Comparison of ENCODE assay signal across 9 mouse cellular contexts in the genomic region with DNA sequence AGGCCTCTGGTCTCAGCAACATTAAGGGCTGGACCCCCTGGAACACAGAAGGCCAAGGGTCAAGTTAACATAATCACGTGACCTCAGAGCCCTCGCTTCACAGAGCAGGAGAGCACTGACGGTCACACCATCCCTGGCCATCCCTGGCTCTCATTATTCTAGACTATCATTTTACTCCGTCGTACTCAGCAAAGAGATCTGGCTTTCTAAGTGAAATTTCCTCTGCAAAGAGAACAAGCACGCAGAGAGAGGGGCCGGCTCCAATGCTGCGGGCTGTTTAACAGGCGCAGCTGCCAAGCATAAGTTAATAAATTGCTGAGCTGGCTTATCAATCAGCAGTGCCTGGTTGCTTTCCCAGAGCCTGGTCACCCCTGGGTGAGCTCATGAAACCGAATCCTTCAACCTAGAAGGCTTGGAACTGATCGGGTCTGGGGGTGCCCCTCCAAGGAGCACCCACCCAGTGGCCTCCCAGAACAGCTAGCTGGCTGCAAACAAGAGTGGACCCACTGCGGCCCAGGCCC. TPM values are rescaled to one million over a fixed set of nuclear protein-coding genes. Genes with fewer than 3 reads are reported as not detected.
DNase-seq lines count a peak whose midpoint lies in the region; ATAC-seq and TF ChIP-seq lines count a peak whose summit lies in the region.
"Had no signal": no experiment of that assay in that cellular context is flagged by ENCODE, and none has a peak within 500 bp of the region (broad histone marks: within the 10 kb centered on the region; RNA-seq: fewer than 3 reads in every experiment).

No protein-coding gene starts in this region.

- H3K9me3 ChIP-seq in heart, embryonic 13.5 days = no peaks in the 10 kb centered on the region
- no peaks in the 10 kb centered on the region for H3K9me3 ChIP-seq in embryonic facial prominence, embryonic 13.5 days
- H3K9me3 ChIP-seq in hindbrain, postnatal 0 days (ENCODE audit: low read length) = no peaks in the 10 kb centered on the region
- H3K9me3 ChIP-seq: G1E had no signal

- H3K27me3 ChIP-seq in heart, embryonic 13.5 days (replicated peaks) = peaks cover 75% of the 10 kb centered on the region
- peaks cover 20% of the 10 kb centered on the region; the same call in 1 of the 2 replicates for H3K27me3 ChIP-seq in embryonic facial prominence, embryonic 13.5 days
- H3K27me3 ChIP-seq in hindbrain, postnatal 0 days (ENCODE audit: insufficient read depth, low read length) = no peaks in the 10 kb centered on the region

- DNase-seq in heart, postnatal 25 days (ENCODE audit: low spot score) = no peak
- DNase-seq in hindbrain, postnatal 0 days (ENCODE audit: low spot score) = peak; percentile 50
- peak; percentile 48 for DNase-seq in mesoderm, embryonic 11.5 days (ENCODE audit: low read depth, low spot score)
- no peak for DNase-seq in gastrocnemius, adult 8-10 months (ENCODE audit: low spot score in 2 of 2)
- DNase-seq in urinary bladder, postnatal 36 days (ENCODE audit: low spot score in 2 of 2) = no peak
- DNase-seq in heart, postnatal 36 days = no peak

- no peak overlapping the region for H3K4me3 ChIP-seq in heart, embryonic 13.5 days
- no peak overlapping the region for H3K4me3 ChIP-seq in embryonic facial prominence, embryonic 13.5 days
- H3K4me3 ChIP-seq in hindbrain, postnatal 0 days (ENCODE audit: low read length) = no peak overlapping the region

- intact Hi-C loops in heart, postnatal 25 days (cut with DNase I) = no loop called here
- intact Hi-C loops in heart, postnatal 36 days (cut with DNase I) = no loop called here

- 68% methylated on average over 12 of the region's 12 CpGs for WGBS in heart, embryonic 13.5 days
- 24% methylated on average over 12 of the region's 12 CpGs for WGBS in embryonic facial prominence, embryonic 13.5 days
- WGBS in hindbrain, postnatal 0 days = 24% methylated on average over 12 of the region's 12 CpGs

- H3K27ac ChIP-seq in heart, embryonic 13.5 days (replicated peaks) = peak overlapping the region; percentile 37; the same call in 1 of the 2 replicates
- H3K27ac ChIP-seq in embryonic facial prominence, embryonic 13.5 days = peak overlapping the region; percentile 78
- peak overlapping the region; percentile 52; the same call in 1 of the 2 replicates for H3K27ac ChIP-seq in hindbrain, postnatal 0 days

- ATAC-seq in heart, embryonic 13.5 days (ENCODE audit: extremely low read depth, insufficient number of reproducible peaks, low FRiP score, low TSS enrichment) = no peak
- ATAC-seq in embryonic facial prominence, embryonic 13.5 days (ENCODE audit: insufficient number of reproducible peaks, insufficient read depth, low FRiP score, low TSS enrichment, low read depth) = no peak
- ATAC-seq in hindbrain, postnatal 0 days = no peak

- H3K36me3 ChIP-seq in heart, embryonic 13.5 days = no peaks in the 10 kb centered on the region
- H3K36me3 ChIP-seq in embryonic facial prominence, embryonic 13.5 days = no peaks in the 10 kb centered on the region
- no peaks in the 10 kb centered on the region for H3K36me3 ChIP-seq in hindbrain, postnatal 0 days (ENCODE audit: insufficient read depth, low read length)
- H3K36me3 ChIP-seq: G1E had no signal

- H3K9ac ChIP-seq in heart, embryonic 13.5 days = no peak overlapping the region
- H3K9ac ChIP-seq in embryonic facial prominence, embryonic 13.5 days = 0 out of 2 replicates have a peak overlapping the region, but pooled peaks have one; percentile 51
- H3K9ac ChIP-seq in hindbrain, postnatal 0 days (replicated peaks; ENCODE audit: low read length) = no peak overlapping the region; the same call in 1 of the 2 replicates

- no peak overlapping the region for H3K4me2 ChIP-seq in heart, embryonic 13.5 days
- H3K4me2 ChIP-seq in embryonic facial prominence, embryonic 13.5 days = peak overlapping the region; percentile 32
- H3K4me2 ChIP-seq in hindbrain, postnatal 0 days (ENCODE audit: low read depth, low read length) = no peak overlapping the region

- peaks cover 77% of the 10 kb centered on the region for H3K4me1 ChIP-seq in heart, embryonic 13.5 days
- H3K4me1 ChIP-seq in embryonic facial prominence, embryonic 13.5 days = peaks cover 55% of the 10 kb centered on the region
- H3K4me1 ChIP-seq in hindbrain, postnatal 0 days (ENCODE audit: insufficient read depth, low read length) = peaks cover 17% of the 10 kb centered on the region

- no peak for TF ChIP-seq CTCF in hindbrain, postnatal 0 days (IDR thresholded peaks at IDR 0.05; ENCODE audit: low read depth)

RNA-seq across cellular contexts. Expression of gene Faim2, which starts 25.6 kb away (rescaled TPM):
- polyA plus RNA-seq in heart, embryonic 13.5 days (2015; fragmentation: Nextera tagmentation; extraction: Ambion mirVana) = 0.12 and 0.22 TPM in 2 replicates
- total RNA-seq in heart, postnatal 25 days (2021) = under 1 TPM in 1 of 2 experiments, not detected in 1; 0.11 TPM
- polyA plus RNA-seq in embryonic facial prominence, embryonic 13.5 days (2015; fragmentation: Nextera tagmentation; extraction: Ambion mirVana) = 0.14 and 0.50 TPM in 2 replicates
- 30.5 and 33.4 TPM in 2 replicates for total RNA-seq in hindbrain, postnatal 0 days (2014; rRNA removed)
- 54.6 and 57.9 TPM in 2 replicates for polyA plus RNA-seq in hindbrain, postnatal 0 days (2015; fragmentation: Nextera tagmentation; extraction: Ambion mirVana)
- total RNA-seq in gastrocnemius, adult 8-10 months (2022) = under 1 TPM in 3 of 4 experiments, not detected in 1; 0.13 to 0.21 (median 0.15) TPM
- total RNA-seq in heart, postnatal 36 days (2021) = under 1 TPM; 0.31 to 0.33 TPM
- polyA plus RNA-seq: G1E had no signal

RNA-seq across cellular contexts. Expression of gene Bcdin3d, which starts 27.8 kb away (rescaled TPM):
- polyA plus RNA-seq in heart, embryonic 13.5 days (2015; fragmentation: Nextera tagmentation; extraction: Ambion mirVana) = 10.5 and 13.7 TPM in 2 replicates
- 1 to 10 TPM; 3.2 to 4.0 TPM for total RNA-seq in heart, postnatal 25 days (2021)
- polyA plus RNA-seq in embryonic facial prominence, embryonic 13.5 days (2015; fragmentation: Nextera tagmentation; extraction: Ambion mirVana) = 16.3 and 17.3 TPM in 2 replicates
- 10.1 and 13.7 TPM in 2 replicates for total RNA-seq in hindbrain, postnatal 0 days (2014; rRNA removed)
- 12.6 and 12.7 TPM in 2 replicates for polyA plus RNA-seq in hindbrain, postnatal 0 days (2015; fragmentation: Nextera tagmentation; extraction: Ambion mirVana)
- total RNA-seq in gastrocnemius, adult 8-10 months (2022) = 1 to 10 TPM; 3.6 to 6.2 (median 4.5) TPM
- total RNA-seq in heart, postnatal 36 days (2021) = 1 to 10 TPM; 3.2 to 3.4 TPM

RNA-seq across cellular contexts. Expression of gene Nckap5l, which starts 44.8 kb away (rescaled TPM):
- 6.8 and 7.7 TPM in 2 replicates for polyA plus RNA-seq in heart, embryonic 13.5 days (2015; fragmentation: Nextera tagmentation; extraction: Ambion mirVana)
- 1 to 10 TPM; 6.4 to 7.6 TPM for total RNA-seq in heart, postnatal 25 days (2021)
- polyA plus RNA-seq in embryonic facial prominence, embryonic 13.5 days (2015; fragmentation: Nextera tagmentation; extraction: Ambion mirVana) = 9.4 and 10.3 TPM in 2 replicates
- total RNA-seq in hindbrain, postnatal 0 days (2014; rRNA removed) = 19.5 and 23.4 TPM in 2 replicates
- polyA plus RNA-seq in hindbrain, postnatal 0 days (2015; fragmentation: Nextera tagmentation; extraction: Ambion mirVana) = 10.0 and 11.4 TPM in 2 replicates
- 1 to 10 TPM; 1.5 to 2.2 (median 1.7) TPM for total RNA-seq in gastrocnemius, adult 8-10 months (2022)
- total RNA-seq in heart, postnatal 36 days (2021) = 1 to 10 TPM; 6.9 to 8.8 TPM

Comparison
In these comparisons a context has a peak if more than half of its experiments do, and no peak if none do; other contexts are left out.
1. DNase-seq: peak in hindbrain, postnatal 0 days (single experiment) and mesoderm, embryonic 11.5 days (single experiment); none in heart, postnatal 25 days (single experiment), gastrocnemius, adult 8-10 months (0 of 2), urinary bladder, postnatal 36 days (0 of 2) and heart, postnatal 36 days (0 of 2).
2. RNA of gene Faim2, which starts 25.6 kb away (total RNA-seq): 30.5 to 33.4 TPM in hindbrain, postnatal 0 days; 0.31 to 0.33 TPM in heart, postnatal 36 days, 0.13 to 0.21 TPM in gastrocnemius, adult 8-10 months and 0.11 TPM in heart, postnatal 25 days; every median in the first group is over 10 times any median in the second.
3. Peak in every context shown above with its lines, with median percentiles within 50 percentile points of each other: H3K27ac ChIP-seq.